Mouse (Mus musculus) naive thymus-derived CD4-positive, alpha-beta T cell, adult 2 months (primary cell): ENCODE results near the gene Mapk8ip1.

ENCODE experiments used
- DNase-seq: peaks from one replicate; pipeline ENCODE4 v3.0.0-alpha.2; 2011; ENCODE audit warnings: low read depth

The Mapk8ip1 gene

GRCm38 (mm10) chr2:92372767-92373436, 28.2 kb downstream of the Mapk8ip1 start:
- DNase-seq, result no peak

GRCm38 (mm10) chr2:92371971-92372690, 28.9 kb downstream of the Mapk8ip1 start:
- no peak for DNase-seq

GRCm38 (mm10) chr2:92370821-92371805, 29.9 kb downstream of the Mapk8ip1 start:
- DNase-seq, result peak; percentile 38

GRCm38 (mm10) chr2:92370375-92370774, 30.7 kb downstream of the Mapk8ip1 start:
- no peak for DNase-seq

- no peak for DNase-seq
Measured at GRCm38 (mm10) chr2:92367383-92368029, 33.6 kb downstream of the Mapk8ip1 start.

- DNase-seq, result no peak
Measured at GRCm38 (mm10) chr2:92365568-92365967, 35.5 kb downstream of the Mapk8ip1 start.

GRCm38 (mm10) chr2:92364086-92364485, 37.0 kb downstream of the Mapk8ip1 start:
- no peak for DNase-seq

- no peak for DNase-seq
Measured at GRCm38 (mm10) chr2:92362571-92363228, 38.4 kb downstream of the Mapk8ip1 start.

GRCm38 (mm10) chr2:92361795-92362194, 39.3 kb downstream of the Mapk8ip1 start:
- no peak for DNase-seq

- no peak for DNase-seq
Measured at GRCm38 (mm10) chr2:92360893-92361292, 40.2 kb downstream of the Mapk8ip1 start.

GRCm38 (mm10) chr2:92360186-92360823, 40.8 kb downstream of the Mapk8ip1 start:
- no peak for DNase-seq

- no peak for DNase-seq
Measured at GRCm38 (mm10) chr2:92359301-92359700, 41.8 kb downstream of the Mapk8ip1 start.

- no peak for DNase-seq
Measured at GRCm38 (mm10) chr2:92354224-92354623, 46.8 kb downstream of the Mapk8ip1 start.

- no peak for DNase-seq
Measured at GRCm38 (mm10) chr2:92353402-92353801, 47.7 kb downstream of the Mapk8ip1 start.

GRCm38 (mm10) chr2:92350686-92351085, 50.4 kb downstream of the Mapk8ip1 start:
- DNase-seq, result no peak

- no peak for DNase-seq
Measured at GRCm38 (mm10) chr2:92349589-92350425, 51.3 kb downstream of the Mapk8ip1 start.

- DNase-seq, result no peak
Measured at GRCm38 (mm10) chr2:92347191-92347590, 53.9 kb downstream of the Mapk8ip1 start.

GRCm38 (mm10) chr2:92342418-92342817, 58.6 kb downstream of the Mapk8ip1 start:
- no peak for DNase-seq
